Mouse (Mus musculus) kidney, embryonic 14.5 days (tissue): ENCODE measurements around the gene Arid1b. TPM values are rescaled to one million over a fixed set of nuclear protein-coding genes. Genes with fewer than 3 reads are reported as not detected.

ENCODE experiments used
- ATAC-seq: fragments of 200-750 bp; cut with Nextera tagmentation; 2 replicates; pipeline ENCODE4 v1.8.0; 2017; ENCODE audit warnings: moderate number of reproducible peaks, mild to moderate bottlenecking, moderate TSS enrichment, moderate library complexity; ENCODE audit not compliant: low FRiP score, low TSS enrichment
- H3K27ac ChIP-seq: fragments of 300-500 bp; sonication (generic); 2 replicates; pipeline ENCODE4 v1.5.1; 2014; ENCODE audit warnings: low read depth, mild to moderate bottlenecking, low read length, moderate library complexity, mixed read lengths
- H3K27me3 ChIP-seq: fragments of 300-500 bp; sonication (generic); 2 replicates; pipeline ENCODE4 v1.6.1; 2014; ENCODE audit warnings: mild to moderate bottlenecking, low read length; ENCODE audit not compliant: control insufficient read depth, insufficient read depth
- H3K36me3 ChIP-seq: fragments of 300-500 bp; sonication (generic); 2 replicates; pipeline ENCODE4 v1.6.1; 2014; ENCODE audit warnings: low read length, mixed read lengths; ENCODE audit not compliant: control insufficient read depth, insufficient read depth
- H3K4me1 ChIP-seq: fragments of 300-500 bp; sonication (generic); 2 replicates; pipeline ENCODE4 v1.6.1; 2014; ENCODE audit warnings: low read length, mixed read lengths; ENCODE audit not compliant: control insufficient read depth, insufficient read depth
- H3K4me2 ChIP-seq: fragments of 300-500 bp; sonication (generic); replicated peaks from 2 replicates; pipeline ENCODE4 v1.6.1; 2014; ENCODE audit warnings: low read depth, mild to moderate bottlenecking, low read length
- H3K4me3 ChIP-seq: fragments of 300-500 bp; sonication (generic); 2 replicates; pipeline ENCODE4 v1.5.1; 2014; ENCODE audit warnings: mild to moderate bottlenecking, low read length
- H3K9ac ChIP-seq: fragments of 300-500 bp; sonication (generic); 2 replicates; pipeline ENCODE4 v1.6.1; 2014; ENCODE audit warnings: low read depth, mild to moderate bottlenecking, low read length, moderate library complexity
- H3K9me3 ChIP-seq: fragments of 300-500 bp; sonication (generic); 2 replicates; pipeline ENCODE4 v1.6.1; 2016; ENCODE audit warnings: low read length; ENCODE audit not compliant: control insufficient read depth
- WGBS: fragments of 180-500 bp; shearing (Covaris S2); extraction: QIAGEN DNeasy Blood & Tissue Kit; methylation state at CpG from one replicate; pipeline ENCODE4 v1.1.7; 2014; 5-methylcytosine and 5-hydroxymethylcytosine counted together
- polyA plus RNA-seq: library from polyadenylated mRNA; unstranded; fragments of >200 nt; fragmentation: Nextera tagmentation; extraction: Ambion mirVana; gene quantifications from 2 replicates; pipeline ENCODE4 v1.2.1, GENCODE M21; 2014

Arid1b gene
- polyA plus RNA-seq, 1 experiment from 2014 or later = 19.2 TPM

- 0 out of 2 replicates have a peak overlapping the region, but pooled peaks have one; percentile 9 for H3K27ac ChIP-seq
- peaks cover 59% of the 10 kb centered on the region for H3K36me3 ChIP-seq
- ATAC-seq = no peak
These were observed 329.6 kb downstream of the Arid1b start for GRCm38 (mm10) chr17:5323746-5324145.

GRCm38 (mm10) chr17:5324236-5324876, 330.2 kb downstream of the Arid1b start:
- H3K9me3 ChIP-seq = no peaks in the 10 kb centered on the region
- no peaks in the 10 kb centered on the region for H3K27me3 ChIP-seq
- H3K27ac ChIP-seq = 0 out of 2 replicates have a peak overlapping the region, but pooled peaks have one; percentile 9
- H3K4me2 ChIP-seq = no peak overlapping the region
- H3K36me3 ChIP-seq = peaks cover 59% of the 10 kb centered on the region
- no peak overlapping the region for H3K4me3 ChIP-seq
- no peak overlapping the region for H3K9ac ChIP-seq
- ATAC-seq = peak; percentile 91
- WGBS = 14% methylated on average over 10 of the region's 10 CpGs
- H3K4me1 ChIP-seq = peaks cover 21% of the 10 kb centered on the region

More at GRCm38 (mm10) chr17:5323746-5324145, 329.6 kb downstream of the Arid1b start:
- Histone ChIP-seq H3K4me3 (no peak overlapping the region), H3K9ac (no peak overlapping the region), H3K27me3 (no peaks in the 10 kb centered on the region), H3K4me2 (no peak overlapping the region), H3K9me3 (no peaks in the 10 kb centered on the region), H3K4me1 (peaks cover 21% of the 10 kb centered on the region)
- 20% methylated on average over 1 of the region's 1 CpGs for WGBS

GRCm38 (mm10) chr17:5326689-5327088, 332.6 kb downstream of the Arid1b start:
- no peak for ATAC-seq
- H3K9me3 ChIP-seq = no peaks in the 10 kb centered on the region
- no peak overlapping the region for H3K27ac ChIP-seq
- H3K27me3 ChIP-seq = no peaks in the 10 kb centered on the region
- no peak overlapping the region for H3K9ac ChIP-seq
- H3K4me1 ChIP-seq = peaks cover 21% of the 10 kb centered on the region
- no peak overlapping the region for H3K4me2 ChIP-seq
- peaks cover 63% of the 10 kb centered on the region for H3K36me3 ChIP-seq
- no peak overlapping the region for H3K4me3 ChIP-seq
- WGBS = 85% methylated on average over 7 of the region's 7 CpGs

GRCm38 (mm10) chr17:5327480-5328180, 333.5 kb downstream of the Arid1b start:
- WGBS = 91% methylated on average over 12 of the region's 12 CpGs
- no peak for ATAC-seq

GRCm38 (mm10) chr17:5329478-5329877, 335.3 kb downstream of the Arid1b start:
- no peak overlapping the region for H3K9ac ChIP-seq
- no peak overlapping the region for H3K4me2 ChIP-seq
- H3K27me3 ChIP-seq = no peaks in the 10 kb centered on the region
- no peaks in the 10 kb centered on the region for H3K9me3 ChIP-seq
- ATAC-seq = no peak
- H3K27ac ChIP-seq = no peak overlapping the region
- H3K36me3 ChIP-seq = peaks cover 71% of the 10 kb centered on the region
- no peak overlapping the region for H3K4me3 ChIP-seq
- WGBS = 93% methylated on average over 4 of the region's 4 CpGs
- peaks cover 7% of the 10 kb centered on the region for H3K4me1 ChIP-seq

More at GRCm38 (mm10) chr17:5327480-5328180, 333.5 kb downstream of the Arid1b start:
- no peaks in the 10 kb centered on the region for H3K27me3 ChIP-seq
- H3K9me3 ChIP-seq = no peaks in the 10 kb centered on the region
- H3K36me3 ChIP-seq = peaks cover 61% of the 10 kb centered on the region
- no peak overlapping the region for H3K4me2 ChIP-seq
- H3K9ac ChIP-seq = no peak overlapping the region
- peaks cover 19% of the 10 kb centered on the region for H3K4me1 ChIP-seq
- H3K27ac ChIP-seq = no peak overlapping the region
- no peak overlapping the region for H3K4me3 ChIP-seq

DNA sequence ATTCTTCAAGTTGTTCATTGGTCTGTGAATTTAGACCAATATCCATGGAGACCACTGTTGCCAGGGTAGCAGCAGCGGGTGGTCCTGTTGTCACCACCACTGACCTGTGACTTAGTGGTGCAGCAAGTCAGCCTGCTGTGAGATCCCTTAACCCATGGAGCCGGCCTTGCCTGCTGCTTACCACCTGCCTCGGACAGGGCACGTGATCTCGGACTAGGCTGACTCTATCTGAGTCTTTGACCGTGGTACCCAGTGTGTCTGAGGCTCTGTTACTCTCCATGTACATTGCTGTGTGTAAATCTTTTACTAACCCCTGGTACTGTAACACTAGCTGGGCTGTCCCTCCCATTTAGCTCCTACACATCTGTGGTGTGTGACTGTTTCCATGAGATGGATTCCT, 335.9 kb downstream of the Arid1b start:
- H3K9me3 ChIP-seq = no peaks in the 10 kb centered on the region
- H3K4me1 ChIP-seq = 0 out of 2 replicates have a peak, but pooled peaks cover 3% of the 10 kb centered on the region
- no peak overlapping the region for H3K9ac ChIP-seq
- no peak for ATAC-seq
- H3K4me3 ChIP-seq = no peak overlapping the region
- WGBS = 80% methylated on average over 6 of the region's 6 CpGs
- no peak overlapping the region for H3K27ac ChIP-seq
- peaks cover 76% of the 10 kb centered on the region for H3K36me3 ChIP-seq
- no peaks in the 10 kb centered on the region for H3K27me3 ChIP-seq
- no peak overlapping the region for H3K4me2 ChIP-seq

DNA sequence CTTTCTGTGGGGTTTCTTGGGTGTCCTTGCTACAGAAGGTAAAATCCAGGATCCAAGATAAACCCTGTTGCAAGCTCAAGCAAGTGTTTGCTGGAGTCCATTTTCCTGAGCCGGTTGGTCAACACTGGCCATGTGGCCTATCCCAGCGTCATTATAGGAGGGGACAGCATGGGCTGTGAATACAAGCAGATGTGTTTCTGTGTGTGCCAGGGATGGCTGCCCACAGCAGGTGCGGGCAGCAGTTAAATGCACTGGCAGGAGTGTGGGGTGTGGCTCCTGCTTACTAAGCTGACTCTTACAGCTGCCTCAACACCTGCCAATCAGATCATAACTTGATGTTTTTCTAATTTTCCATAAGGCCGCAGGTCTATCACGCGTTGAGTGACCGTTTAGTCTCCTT, 336.5 kb downstream of the Arid1b start:
- Histone ChIP-seq H3K27me3 (no peaks in the 10 kb centered on the region), H3K27ac (no peak overlapping the region), H3K36me3 (peaks cover 77% of the 10 kb centered on the region), H3K4me3 (no peak overlapping the region), H3K4me2 (no peak overlapping the region), H3K9ac (no peak overlapping the region), H3K4me1 (no peaks in the 10 kb centered on the region), H3K9me3 (no peaks in the 10 kb centered on the region)
- ATAC-seq = no peak
- 98% methylated on average over 7 of the region's 7 CpGs for WGBS

DNA sequence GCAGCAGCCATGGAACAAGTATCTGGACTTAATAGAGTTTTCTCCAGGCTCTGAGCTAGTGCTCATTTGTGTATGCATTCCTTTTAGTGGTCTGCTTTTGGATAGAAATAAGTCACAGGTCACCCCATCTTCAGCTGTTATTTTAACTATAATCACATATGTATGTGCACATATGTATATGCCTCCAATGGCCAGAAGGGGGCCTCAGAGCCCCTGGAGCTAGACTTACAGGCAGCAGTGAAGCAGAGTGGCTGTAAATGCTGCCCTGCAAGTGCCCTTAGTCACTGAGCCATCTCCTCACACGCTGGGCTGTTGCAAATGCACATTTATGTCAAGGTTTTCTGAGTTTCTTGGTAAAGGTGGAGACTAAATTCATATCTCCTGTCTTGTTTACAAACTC, 337.3 kb downstream of the Arid1b start:
- no peak for ATAC-seq
- no peaks in the 10 kb centered on the region for H3K27me3 ChIP-seq
- no peak overlapping the region for H3K4me3 ChIP-seq
- peaks cover 80% of the 10 kb centered on the region for H3K36me3 ChIP-seq
- H3K9me3 ChIP-seq = no peaks in the 10 kb centered on the region
- no peaks in the 10 kb centered on the region for H3K4me1 ChIP-seq
- H3K9ac ChIP-seq = no peak overlapping the region
- H3K4me2 ChIP-seq = no peak overlapping the region
- no peak overlapping the region for H3K27ac ChIP-seq
- WGBS = 54% methylated on average over 1 of the region's 1 CpGs

- ATAC-seq = no peak
- WGBS = 96% methylated on average over 7 of the region's 7 CpGs
These were observed 340.4 kb downstream of the Arid1b start for GRCm38 (mm10) chr17:5334567-5334966.

More at GRCm38 (mm10) chr17:5334567-5334966, 340.4 kb downstream of the Arid1b start:
- H3K9me3 ChIP-seq = no peaks in the 10 kb centered on the region
- H3K4me2 ChIP-seq = no peak overlapping the region
- H3K27ac ChIP-seq = no peak overlapping the region
- no peaks in the 10 kb centered on the region for H3K27me3 ChIP-seq
- peaks cover 83% of the 10 kb centered on the region for H3K36me3 ChIP-seq
- no peak overlapping the region for H3K4me3 ChIP-seq
- no peaks in the 10 kb centered on the region for H3K4me1 ChIP-seq
- H3K9ac ChIP-seq = no peak overlapping the region
